Mouse (Mus musculus) urinary bladder, postnatal 25 days (tissue): ENCODE data around the gene Fbxl21.

Experiments
- DNase-seq: peaks from one replicate; pipeline ENCODE4 v3.0.0; 2022; ENCODE audit warnings: low spot score

The Fbxl21 gene

DNA sequence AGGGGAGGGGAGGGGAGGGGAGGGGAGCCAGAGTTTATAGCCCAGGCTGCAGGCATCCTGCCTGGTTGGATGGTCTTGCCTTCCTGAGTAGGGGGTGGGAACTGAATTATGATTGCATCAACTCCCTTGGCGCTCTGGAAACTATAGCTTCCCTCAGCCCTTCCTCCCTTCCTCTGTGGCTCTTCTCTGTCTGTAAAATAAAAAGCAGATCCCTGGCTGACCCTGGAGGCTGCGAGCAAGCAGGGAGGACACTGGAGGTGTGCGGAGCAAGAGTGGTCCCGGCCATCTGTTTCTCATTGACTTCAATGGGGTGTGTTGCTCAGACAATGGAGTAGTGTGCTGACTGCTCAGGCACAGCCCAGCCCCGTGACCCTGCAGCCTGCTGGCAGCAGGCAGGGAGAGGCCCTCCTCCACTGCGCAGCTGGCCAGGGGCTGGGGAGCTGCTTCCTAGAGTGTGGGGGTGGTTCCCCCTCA, 59.7 kb downstream of the Fbxl21 start:
- DNase-seq: peak; percentile 33

DNA sequence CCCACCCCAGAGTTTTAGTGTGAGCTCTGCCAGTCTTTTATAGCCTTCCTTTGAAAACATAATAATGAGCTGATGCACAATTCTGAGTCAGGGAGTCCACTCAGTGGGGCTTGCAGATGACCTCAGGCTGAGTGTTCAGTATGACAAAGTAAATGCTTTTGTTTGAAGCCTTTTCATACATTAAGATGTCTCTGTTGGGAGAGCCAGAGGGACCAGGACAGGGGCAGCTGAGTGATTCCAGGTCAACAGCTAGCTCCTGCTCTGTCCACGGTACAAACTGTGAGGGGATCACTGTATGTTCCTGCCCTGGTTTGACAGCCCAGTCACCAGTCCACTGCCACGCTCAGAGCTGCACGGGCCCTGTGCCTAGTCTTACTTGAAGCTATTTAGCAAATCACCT, 60.4 kb downstream of the Fbxl21 start:
- no peak for DNase-seq

DNA sequence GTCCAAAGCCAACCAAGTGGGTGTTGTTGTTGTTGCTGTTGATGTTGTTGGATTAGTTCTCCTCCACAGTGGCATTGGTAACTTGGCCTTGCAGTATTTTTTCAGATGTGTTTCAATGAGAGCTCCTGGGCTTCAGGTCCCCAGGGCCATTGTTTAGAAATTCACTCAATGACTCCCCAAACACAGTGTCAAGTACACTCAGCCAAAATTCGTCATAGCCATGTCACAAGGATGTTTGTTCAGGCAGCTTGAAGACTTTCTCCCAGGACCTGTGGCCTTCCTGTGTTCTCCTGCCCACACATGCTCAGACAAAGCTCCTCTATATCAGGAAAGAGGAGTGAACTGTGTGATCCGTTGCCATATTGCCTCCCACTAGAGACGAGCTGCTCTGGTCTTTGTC, 63.8 kb downstream of the Fbxl21 start:
- no peak for DNase-seq
